Mouse (Mus musculus): ENCODE data around the gene Spin4.

The Spin4 gene

GRCm38 (mm10) chrX:95026361-95026892 is at the start of gene Spin4:
TSS of gene Spin4 (minus strand) at chrX:95026682.
- DNase-seq (ENCODE audit: low spot score) = no peak

- DNase-seq (ENCODE audit: low spot score) = no peak
Measured at GRCm38 (mm10) chrX:95027907-95028306, 1.4 kb upstream of the Spin4 start.

GRCm38 (mm10) chrX:95025779-95026360 is 612 bp downstream of the Spin4 start:
- DNase-seq (ENCODE audit: low spot score) = no peak

- no peak for DNase-seq (ENCODE audit: low spot score)
Measured at GRCm38 (mm10) chrX:95012033-95012432, 14.4 kb downstream of the Spin4 start.

GRCm38 (mm10) chrX:94998845-94999244 is 27.6 kb downstream of the Spin4 start:
- DNase-seq (ENCODE audit: low spot score) = no peak

GRCm38 (mm10) chrX:94994113-94994512 is 32.4 kb downstream of the Spin4 start:
- no peak for DNase-seq (ENCODE audit: low spot score)

GRCm38 (mm10) chrX:94990903-94991302 is 35.6 kb downstream of the Spin4 start:
- DNase-seq (ENCODE audit: low spot score) = no peak

- no peak for DNase-seq (ENCODE audit: low spot score)
Measured at GRCm38 (mm10) chrX:94990080-94990825, 36.2 kb downstream of the Spin4 start.
